Mouse (Mus musculus) kidney, adult 18-20 months (tissue): ENCODE data around the gene Fbf1.
"Not testable (repeated sequence)": the region's sequence is repeated elsewhere in the genome, so short reads cannot be mapped to it uniquely, and the experiment has no call there.

Source experiments
- DNase-seq: peaks from one replicate; pipeline ENCODE4 v3.0.0; 2021

The Fbf1 gene

DNA sequence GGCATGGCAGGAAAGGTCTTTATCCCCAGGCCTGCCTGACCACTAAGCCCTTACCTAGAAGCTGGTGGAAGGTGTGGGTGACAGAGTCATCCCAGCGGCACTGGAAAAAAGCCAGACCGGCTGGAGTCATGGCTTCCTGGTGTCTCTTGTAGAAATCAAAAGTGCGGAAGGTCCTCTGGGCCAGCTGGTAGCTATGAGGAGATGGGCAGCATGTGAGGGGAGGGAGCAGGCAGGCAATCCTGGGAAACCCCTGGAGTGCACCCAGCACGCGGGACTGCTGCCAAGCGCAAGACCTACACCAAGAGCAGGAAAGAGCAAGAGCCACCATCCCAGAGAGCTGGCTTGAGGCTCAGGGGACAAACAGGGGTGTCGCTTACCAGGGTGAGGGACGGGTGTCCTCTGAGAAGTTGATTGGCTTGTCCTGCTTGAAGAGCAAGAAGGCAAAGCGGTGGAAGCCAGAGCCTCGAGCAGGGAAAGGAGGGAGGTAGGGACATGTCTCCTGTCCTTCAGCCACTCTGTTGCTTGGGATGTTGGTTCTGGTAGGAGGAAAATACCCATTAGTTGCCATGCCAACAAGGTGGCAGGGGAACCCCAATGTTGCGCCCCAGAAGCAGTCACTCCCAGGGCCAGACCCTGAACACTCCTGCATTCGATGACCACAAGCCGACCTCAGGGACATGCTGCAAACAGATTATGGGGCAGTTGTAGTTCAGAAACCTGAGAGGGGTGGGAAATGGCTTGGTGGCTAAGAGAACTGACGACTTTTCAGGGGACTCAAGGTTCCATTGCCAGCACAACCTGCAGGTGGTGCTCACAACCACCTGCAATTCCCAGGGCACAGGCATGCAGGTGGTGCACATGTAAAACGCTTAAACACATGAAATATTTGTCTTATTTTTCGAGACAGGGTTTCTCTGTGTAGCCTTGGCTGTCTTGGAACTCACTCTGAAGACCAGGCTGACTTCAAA, 35.3 kb downstream of the Fbf1 start:
- peak; percentile 29 for DNase-seq

DNA sequence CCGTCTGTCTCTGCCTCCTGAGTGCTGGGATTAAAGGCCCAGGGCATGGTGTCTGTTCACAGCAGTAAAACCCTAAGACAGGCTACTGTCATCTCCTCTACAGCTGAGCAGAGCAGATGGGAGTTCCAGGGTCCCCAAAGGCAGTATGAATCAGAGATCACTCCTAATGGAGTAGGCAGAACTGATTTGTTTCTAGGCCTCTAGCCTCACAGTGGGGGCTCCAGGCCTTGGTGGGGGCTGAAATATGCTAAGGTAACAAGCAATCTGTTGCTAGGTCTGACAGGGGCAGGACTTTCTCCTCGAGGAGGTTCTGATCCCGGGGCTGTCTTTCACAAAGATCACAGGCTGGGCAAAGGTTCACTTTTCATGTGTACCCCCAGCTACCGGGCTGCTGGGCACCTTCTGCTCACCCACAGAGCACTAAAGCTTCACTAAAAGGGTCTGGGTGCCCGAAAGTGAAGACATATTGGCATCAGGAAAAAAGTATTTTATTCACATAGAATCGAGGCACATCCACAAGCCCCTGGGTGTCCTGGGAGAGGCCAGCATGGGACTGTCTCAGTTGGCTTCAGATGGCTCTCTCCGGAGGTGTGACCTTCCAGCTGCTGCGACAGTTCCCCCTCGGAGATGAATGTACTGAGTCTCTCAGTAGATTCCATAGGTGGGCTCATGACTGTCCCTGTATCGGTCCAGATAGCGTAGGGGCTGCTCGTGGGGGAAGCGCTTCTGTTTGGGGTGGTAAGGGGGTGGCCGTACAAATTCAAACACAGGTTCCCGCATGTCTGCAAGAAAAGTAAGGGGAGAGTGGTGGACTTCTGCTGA, 36.4 kb downstream of the Fbf1 start:
- DNase-seq: no peak

DNA sequence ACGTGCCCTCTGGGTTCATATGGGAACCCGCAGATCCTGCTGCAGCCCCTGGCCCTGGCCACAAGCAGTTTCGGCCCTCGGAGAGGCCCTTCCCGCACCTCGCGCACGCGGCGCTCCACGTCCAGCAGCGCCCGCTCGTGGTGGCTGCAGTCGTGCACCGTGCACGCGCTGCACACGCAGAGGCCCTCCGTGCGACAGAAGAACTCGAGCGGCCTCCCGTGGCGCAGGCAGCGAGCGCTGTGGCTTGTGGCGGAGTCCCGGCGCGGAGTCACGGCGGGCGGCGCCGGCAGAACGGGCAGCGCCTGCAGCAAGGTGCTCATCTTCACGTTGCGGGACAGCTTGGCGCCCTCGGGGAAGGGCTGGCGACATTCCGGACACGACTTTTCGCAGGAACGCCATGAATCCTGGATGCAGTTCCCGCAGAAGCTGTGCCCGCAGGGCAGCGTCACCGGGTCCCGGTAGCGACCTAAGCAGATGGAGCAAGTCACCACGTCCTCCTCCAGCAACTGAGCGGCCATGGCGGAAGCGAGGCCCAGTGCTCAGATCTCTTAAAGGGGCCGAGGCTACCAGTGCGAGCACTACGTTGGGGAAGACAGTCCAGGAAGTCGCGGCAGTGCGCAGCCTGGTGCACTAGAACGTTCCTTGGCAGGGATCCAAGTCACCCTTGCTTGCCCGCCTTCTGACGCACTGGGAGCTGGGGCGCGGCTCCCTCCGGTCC, 37.3 kb downstream of the Fbf1 start, which contains the start of gene Trim65:
Trim65 (minus strand) TSS at position 641 of the 718 bp plus-strand sequence.
- peak; percentile 90 for DNase-seq

DNA sequence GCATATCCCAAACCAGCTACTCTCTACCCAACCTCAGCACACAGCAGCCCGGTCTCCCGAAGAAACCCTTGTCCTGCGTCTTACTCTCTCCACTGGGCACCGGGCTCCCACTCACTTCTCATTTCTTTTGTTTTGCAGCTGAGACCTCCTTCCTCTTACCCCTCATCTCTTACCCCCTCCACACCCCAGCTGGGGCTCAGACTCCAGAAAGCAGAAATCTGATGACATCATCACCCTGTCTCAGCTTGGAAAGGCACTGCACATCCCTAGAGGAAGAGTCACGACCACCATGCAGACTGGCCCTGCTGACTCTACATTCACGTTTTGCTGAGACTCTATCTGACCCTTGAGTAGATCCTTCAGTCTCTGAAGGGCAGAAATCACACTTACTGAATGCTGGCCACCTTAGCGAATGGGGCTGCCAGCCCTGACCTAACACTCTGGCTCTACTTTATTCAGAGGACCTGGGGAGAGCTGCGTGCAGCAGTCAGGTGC, 37.9 kb downstream of the Fbf1 start:
- no peak for DNase-seq

DNA sequence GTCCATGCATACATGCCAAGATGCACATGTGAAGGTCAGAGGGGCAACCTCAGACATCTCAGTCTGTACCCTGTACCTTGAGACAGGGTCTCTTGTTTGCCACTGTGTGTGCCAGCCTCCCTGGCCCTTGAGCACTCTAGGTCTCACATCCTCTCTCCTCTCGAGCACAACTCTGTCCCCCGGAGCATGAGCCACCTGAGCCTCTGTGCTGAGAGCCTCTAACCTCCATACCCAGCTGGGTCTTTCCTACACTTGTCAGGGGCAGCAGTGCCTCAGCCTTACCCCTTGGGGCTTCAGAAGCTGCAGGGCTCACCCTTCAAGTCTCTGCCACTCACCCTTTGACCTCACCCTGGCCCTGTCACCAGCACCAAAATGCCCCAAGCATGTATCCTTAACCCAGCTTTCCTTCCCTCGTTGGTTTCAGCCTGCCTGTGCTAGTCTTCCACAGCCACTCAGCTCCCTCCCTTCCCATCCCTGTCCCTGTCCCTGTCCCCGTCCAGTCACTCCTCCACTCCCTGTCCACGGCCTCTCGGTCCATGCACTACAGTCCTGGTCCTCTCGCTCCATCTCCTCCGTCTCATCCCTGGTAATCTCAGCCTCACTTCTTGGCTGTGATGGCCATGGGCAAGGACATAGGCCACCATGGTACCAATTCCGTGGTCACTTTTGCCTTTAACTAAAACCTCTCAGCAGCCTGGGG, 38.7 kb downstream of the Fbf1 start:
- no peak for DNase-seq

DNA sequence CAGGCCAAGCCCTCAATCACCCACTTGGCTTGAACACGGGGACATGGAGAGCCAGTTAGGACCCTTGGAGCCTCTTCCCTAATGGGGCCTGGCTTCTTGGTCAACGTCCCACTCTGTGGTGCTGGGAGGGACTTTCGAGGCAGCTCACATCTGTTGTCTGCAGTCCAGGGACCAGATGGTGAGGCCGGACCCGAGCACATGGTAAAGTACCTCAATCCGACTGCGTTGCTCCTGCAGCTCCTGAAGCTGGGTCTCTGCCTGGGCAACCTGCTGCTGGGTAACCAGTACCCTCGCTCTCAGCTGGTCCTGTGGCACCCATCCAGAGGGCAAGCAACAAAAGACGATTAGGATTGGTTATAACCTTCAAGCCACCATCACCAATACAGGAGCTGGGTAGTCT, 40.0 kb downstream of the Fbf1 start:
- DNase-seq: no peak

DNA sequence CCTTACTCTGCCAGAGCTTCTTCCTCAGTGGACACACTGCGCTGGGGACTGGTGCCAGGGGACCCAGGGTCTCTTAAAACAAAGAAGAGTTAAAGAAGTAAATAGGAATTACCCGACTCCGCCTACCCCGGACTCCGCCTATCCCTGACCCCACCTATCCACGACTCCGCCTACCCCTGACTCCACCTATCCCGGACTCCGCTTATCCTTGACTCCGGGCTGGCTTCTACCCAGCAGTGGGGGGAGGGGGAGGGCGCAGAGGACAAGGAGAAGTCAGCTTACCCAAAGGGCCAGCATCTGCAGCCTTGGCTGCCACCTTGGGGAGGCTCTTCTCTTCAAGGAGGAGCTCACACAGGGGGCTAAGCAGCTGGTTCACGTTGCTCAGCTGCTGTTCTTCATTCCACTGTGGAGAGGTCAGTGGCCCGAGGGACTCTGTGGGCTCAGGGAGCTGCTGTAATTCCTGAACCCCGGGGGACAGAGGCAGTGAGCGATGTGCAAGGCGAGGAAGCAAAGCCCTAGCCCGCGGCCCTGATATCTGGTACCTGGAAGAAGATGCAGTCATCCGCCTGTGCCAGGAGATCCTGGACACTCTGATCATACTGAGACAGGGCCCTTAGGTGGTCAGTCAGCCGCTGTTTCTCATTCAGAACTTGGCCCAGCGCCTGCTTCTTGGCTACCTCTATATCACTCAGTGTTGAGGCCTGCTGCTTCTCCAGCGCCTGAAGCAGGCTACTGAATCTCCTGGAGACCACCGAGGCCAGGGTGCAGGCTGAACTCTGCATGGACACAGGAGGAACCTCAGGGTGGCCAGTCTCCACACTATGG, 40.6 kb downstream of the Fbf1 start, which contains the start of gene Trim47:
Trim47 (minus strand) TSS at position 55 of the 825 bp plus-strand sequence.
- DNase-seq: peak; percentile 82

DNA sequence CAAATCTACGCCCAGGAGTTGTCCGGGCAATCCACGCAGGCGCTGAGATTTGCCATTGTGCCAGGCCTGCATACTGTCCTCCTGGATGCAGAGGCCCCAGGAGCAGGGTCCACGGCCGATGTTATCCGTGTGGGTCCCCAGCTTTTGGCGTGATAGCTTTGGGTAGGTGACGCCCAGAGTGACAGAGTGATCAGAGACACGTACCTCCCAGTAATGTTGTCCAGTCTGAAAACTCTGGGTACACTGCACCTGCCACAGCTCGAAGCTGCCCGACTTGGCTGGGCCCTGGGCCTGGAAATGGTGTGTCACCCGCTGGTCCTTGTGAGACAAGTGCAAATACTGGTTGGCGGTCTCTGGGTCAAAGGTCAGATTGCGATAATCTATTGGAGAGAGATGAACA, 41.7 kb downstream of the Fbf1 start:
- no peak for DNase-seq

DNA sequence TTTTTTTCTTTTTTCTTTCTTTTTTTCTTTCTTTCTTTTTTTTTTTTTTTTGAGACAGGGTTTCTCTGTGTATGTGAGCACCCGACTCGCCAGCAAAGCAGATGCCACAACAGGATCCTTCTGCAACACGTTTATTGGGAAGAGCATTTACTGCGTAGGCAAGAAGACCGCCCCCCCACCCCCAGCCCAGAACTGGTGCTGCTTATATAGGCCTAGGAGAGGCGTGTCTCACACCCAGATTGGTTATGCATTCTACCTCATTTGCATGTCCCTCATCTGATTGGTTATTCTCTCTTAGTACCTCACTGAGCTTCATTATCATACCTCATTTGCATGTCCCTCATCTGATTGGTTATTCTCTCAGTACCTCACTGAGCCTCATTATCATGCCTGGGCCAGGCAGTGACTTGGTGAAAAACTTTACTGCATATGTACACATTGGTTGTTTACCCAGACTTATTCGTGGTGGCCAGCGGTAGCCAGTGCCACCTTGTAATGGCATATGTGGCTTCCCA, 46.2 kb downstream of the Fbf1 start:
- DNase-seq: not testable (repeated sequence)

DNA sequence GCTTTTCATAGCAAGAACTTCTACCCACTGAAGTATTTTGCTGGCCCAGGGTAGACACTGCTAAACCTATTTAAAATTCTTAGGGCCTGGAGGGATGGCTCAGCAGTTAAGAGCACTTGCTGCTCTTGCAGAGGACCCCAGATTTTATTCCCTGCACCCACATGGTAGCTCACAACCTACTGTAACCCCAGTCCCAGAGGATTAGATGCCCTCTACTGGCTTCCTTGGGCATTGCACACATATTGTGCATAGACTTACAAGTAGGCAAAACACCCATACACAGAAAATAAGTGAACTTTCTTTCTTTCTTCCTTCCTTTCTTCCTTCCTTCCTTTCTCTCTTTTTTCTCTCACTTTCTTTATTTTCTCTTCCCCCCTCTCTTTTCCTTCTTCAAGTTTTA, 50.1 kb downstream of the Fbf1 start:
- DNase-seq: no peak

DNA sequence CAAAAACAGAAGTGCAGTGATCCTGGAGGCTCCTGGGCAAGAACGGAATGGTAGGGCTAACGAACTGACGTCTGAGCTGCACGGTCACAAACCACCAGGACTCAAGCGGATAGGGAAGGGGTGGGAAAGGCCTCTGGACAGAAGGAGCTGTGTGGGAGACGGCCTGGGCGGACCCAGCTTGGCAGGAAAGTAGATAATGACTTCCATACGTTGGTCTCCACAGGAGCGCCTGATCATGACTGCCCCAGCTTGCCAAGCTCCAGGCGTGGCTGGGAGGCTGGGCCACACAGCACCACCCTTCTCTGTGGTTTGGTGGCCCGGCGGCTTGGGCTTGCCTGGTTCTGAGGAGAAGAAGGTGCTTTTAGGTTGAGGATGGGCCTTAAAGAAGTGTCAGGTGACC, 50.7 kb downstream of the Fbf1 start:
- no peak for DNase-seq

DNA sequence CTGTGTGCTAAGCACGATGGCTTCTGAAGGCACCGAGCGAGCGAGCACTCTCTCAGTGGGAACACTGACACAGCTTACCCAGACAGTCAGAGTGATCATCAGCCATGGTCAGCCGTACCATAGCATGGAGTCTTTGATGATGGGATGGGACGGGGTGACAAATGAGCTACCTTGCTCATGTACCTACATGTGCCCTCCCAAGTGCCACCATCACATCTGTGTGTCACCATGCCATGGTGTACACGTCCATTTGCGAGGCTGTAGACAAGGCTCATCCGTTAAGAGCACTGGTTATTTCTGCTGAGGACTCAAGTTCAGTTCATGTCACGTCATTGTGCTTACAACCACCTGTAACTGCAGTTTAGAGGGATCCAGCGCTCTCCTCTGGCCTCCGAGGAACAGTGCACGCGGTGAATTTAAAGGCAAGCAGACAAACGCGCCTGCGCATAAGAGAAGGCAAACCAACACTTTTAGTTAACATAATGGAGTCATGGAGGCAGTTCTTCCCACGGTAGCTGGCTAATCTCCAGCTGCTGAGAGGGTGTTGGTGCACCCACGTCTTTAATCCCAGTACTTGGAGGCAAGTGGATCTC, 56.3 kb downstream of the Fbf1 start:
- DNase-seq: no peak

DNA sequence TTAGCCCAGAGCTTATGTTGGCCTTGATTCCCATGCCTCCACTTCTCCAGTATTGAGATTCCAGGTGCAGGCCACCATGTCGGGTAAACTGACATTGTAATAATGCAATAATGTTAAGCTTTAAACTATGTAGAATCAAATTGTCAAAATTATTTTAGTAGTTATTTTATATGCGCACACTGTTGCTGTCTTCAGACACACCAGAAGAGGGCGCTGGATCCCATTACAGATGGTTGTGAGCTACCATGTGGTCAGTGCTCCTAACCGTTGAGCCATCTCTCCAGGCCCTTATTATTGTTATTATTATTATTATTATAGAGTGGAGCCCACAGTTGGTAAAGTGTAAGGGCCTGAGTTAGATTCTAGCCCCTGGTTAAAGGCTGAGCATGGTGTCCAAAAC, 56.9 kb downstream of the Fbf1 start:
- no peak for DNase-seq

DNA sequence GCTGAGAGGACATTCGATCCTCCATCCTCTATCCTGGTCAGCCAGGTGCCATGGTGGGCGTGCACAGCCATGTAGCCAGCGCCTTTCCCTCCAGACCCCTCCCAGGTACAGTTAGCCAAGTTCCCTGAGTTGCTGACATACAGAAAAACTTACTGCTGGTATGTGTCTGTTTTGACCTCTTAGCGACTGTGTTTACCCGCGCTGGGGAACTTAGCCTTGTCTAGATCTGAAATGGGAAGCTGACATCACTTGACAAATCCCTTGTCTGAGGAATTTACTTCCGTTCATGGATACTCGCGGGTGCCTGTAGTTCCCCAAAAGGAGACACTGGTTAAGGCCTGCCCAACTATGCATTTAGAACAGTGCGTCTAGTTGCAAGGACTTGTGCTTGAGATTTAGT, 57.4 kb downstream of the Fbf1 start:
- no peak for DNase-seq

DNA sequence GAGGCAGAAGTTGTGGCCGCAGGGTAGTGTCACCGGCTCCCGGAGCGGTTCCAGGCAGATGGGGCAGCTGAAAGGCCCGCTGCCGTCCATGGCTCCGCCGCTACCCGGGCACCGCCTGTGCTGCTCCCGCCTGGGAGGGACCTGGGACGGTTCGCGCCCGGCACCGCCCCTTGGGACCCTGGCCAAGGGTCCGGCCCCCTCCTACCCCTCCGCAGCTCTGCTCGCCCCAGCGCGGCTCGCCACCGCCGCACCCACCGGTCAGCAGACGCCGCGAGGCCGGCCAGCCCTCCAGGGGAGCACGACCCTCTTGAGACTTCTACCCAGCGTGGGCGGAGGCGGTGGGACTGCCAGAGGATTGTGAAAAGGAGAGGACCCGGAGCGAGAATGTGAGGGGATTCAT, 57.8 kb downstream of the Fbf1 start:
- peak; percentile 88 for DNase-seq

DNA sequence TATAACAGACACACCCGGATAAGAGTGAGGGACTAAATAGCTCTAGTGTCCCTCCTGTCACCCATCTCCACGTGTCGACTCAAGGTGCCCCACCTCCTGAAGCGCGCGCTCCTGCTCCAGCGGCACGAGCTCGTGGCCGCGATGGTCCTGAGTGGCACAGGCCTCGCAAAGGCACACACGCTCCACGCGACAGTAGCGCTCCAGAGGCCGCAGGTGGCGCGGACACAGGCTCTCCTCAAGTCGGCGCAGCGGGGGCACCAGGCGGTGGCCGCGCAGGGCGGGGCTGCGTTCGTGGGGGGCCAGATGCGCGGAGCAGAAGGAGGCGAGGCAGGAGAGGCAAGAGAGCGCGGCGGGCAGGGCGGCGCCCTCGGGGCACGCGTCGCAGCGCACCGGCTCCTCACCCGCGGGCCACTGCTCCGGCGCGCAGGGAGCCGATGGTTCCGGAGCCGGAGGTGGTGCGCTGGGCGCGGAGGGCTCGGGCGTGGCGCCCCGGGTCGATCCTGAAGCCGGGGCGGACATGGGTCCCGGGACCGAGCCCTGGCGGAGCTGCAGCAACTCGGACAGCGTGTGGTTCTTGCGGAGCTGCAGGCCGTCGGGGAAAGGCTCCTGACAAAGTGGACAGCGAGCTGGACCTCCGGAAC, 58.4 kb downstream of the Fbf1 start:
- DNase-seq: peak; percentile 66

DNA sequence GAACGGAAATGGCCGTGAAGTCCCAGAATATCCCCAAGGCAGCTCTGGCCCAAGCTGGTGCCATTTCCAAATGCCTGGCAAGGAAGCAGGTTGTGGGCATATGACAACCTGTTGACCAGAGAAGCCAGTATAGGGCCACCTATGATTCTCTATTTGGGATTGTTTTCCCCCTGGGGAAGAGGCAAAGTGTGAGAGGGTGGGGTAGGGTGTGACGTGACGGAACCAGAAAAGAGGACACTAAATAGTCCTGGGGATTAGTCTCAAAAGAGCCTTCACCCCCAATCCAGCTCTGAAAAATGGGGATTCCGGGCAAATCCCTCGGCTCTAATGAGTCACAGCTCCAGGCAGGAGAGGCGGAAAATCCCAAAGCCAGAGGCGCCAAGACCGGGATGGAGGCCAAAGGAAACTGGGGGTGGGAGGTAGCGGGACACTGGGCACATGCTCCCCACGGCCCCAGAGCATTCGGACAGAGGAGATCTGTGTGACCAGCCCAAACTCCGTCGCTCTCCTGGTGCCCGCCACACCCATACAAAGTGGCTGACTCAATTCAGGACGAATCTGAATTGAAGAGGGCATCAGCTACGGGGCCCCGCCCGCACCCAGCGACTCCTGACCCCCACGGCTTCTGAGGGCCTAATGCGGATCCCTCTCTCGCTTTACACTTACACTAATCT, 59.4 kb downstream of the Fbf1 start:
- DNase-seq: peak; percentile 74

DNA sequence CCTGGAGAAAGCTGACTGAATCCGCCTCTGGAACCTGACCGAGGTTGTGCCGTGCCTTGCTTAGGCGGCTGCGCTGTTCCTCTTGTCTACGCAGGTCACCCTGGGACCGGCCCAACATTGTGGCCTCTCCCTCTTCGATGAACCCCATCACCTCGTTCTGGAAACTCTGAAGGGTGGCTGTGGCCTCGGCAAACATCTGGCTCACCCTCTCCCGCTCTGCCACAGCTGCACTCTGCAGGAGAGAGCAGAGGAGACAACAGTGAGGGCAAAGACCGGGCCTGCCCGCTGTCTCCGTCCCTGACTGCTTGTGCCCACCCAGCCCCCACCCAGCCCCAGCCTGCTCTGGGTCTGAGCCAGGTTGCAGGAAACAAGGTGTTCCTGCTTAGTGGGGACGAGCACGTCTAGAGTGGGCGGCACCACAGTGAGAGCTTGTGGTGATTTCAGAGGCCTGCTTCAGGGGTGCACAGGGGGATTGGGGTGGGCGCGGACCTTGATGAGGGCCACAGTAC, 60.1 kb downstream of the Fbf1 start:
- DNase-seq: peak; percentile 61
